Mouse (Mus musculus): ENCODE measurements around the gene Elk4.

Gene Elk4

GRCm38 (mm10) chr1:132014800-132015199 is 7.4 kb downstream of the Elk4 start:
- DNase-seq (ENCODE audit: low read depth, low spot score), result no peak

GRCm38 (mm10) chr1:132016691-132017090 is 9.3 kb downstream of the Elk4 start:
- DNase-seq (ENCODE audit: low read depth, low spot score), result no peak

- no peak for DNase-seq (ENCODE audit: low read depth, low spot score)
Measured at GRCm38 (mm10) chr1:132019876-132020275, 12.5 kb downstream of the Elk4 start.

GRCm38 (mm10) chr1:132022107-132022506 is 14.7 kb downstream of the Elk4 start:
- DNase-seq (ENCODE audit: low read depth, low spot score), result no peak

- DNase-seq (ENCODE audit: low read depth, low spot score), result no peak
Measured at GRCm38 (mm10) chr1:132026925-132027646, 19.7 kb downstream of the Elk4 start.

DNA sequence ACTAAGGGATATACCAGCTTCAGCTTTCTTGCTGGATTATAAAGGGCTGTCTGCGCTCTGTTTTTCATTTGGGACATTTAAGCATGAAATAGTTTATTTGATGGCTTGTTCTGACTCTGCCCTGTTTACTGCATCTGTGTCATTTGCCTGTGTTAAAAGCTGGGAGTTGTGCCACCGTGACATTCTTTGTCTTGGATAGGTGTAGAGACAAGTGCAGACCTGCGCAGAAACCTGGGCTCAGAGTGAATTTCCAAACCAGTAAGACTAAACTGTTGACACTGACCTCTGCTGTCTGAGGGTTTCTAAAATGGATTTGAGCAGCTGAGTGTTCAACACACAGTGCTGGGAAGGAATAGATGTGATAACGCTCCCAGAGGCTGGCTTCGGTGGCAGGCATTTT is 20.6 kb downstream of the Elk4 start:
- DNase-seq (ENCODE audit: low read depth, low spot score), result no peak

- no peak for DNase-seq (ENCODE audit: low read depth, low spot score)
Measured at GRCm38 (mm10) chr1:132028413-132028812, 21.0 kb downstream of the Elk4 start.

DNA sequence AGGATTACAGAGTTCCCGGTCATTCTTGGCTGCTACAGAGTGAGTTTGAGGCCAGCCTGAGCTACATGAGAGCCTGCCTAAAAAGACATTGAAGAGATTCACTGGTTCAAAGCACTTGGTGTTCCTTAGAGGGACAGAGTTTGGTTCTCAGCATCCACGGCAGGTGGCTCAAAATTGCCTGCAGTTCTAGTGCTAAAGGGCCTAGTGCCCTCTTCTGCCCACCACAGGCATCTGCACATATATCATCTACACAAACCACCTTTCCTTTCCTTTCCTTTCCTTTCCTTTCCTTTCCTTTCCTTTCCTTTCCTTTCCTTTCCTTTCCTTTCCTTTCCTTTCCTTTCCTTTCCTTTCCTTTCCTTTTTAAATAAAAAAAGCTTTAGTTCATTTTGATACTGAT is 23.2 kb downstream of the Elk4 start:
- DNase-seq (ENCODE audit: low read depth, low spot score), result no peak

DNA sequence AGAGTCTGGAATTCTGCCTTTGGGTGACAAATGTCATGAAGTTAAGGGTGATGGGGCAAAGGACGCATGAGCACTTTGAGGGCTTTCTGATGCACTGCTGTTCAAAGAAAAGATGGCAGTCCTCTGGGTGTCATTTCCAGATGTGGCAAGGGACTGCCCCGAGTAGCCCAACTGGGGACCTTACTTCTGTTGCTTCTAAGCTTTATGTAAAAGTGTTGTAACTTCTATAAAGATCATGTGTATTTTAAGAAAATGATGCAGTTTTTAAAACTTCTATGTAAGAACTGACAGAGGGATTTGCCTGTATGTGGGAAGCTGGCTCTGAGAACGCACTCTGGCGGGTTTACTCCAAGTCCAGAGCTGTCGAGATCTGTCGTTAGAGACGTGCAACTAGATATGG is 24.8 kb downstream of the Elk4 start:
- DNase-seq (ENCODE audit: low read depth, low spot score), result no peak

GRCm38 (mm10) chr1:132037746-132038145 is 30.3 kb downstream of the Elk4 start:
- DNase-seq (ENCODE audit: low read depth, low spot score), result no peak

DNA sequence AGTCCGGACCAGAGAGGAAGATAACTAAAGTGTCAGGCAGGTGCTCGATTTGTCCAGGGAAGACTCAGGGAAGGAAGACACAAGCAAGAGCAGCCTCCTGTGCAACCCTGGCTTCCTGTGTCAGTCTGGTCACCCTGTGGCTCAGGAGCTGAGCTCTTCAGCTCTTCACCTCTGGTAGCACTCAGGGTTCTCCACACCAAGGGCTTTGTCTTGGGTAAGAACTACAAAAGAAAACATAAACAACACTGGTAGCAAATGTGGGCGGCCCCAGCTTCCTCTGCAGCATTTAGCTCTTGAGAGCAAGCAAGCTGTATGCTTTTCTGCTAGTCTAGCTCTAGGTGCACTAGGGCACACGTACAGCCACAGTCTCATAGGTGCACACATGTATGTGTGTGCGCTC is 31.3 kb downstream of the Elk4 start:
- no peak for DNase-seq (ENCODE audit: low read depth, low spot score)

DNA sequence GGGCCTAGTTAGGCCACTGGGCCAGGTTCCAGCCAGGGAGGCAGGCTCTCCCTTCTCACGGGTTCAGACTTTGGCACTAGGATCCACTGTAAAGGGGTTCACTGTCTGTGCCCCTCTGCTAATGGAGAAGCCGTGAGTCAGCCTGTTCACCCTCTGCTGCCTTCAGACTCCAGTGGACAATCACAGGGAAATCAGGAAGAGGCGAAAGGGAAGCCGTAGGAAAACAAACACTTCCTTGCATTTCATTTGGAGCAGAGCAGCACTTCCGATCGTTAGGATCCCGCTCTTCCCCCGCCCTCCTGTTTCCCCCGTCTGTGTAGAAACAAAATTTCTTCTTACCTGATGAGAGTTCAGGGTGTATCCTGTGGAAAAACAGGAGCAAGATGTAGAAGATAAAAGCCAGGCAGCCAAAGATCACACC is 32.8 kb downstream of the Elk4 start:
- DNase-seq (ENCODE audit: low read depth, low spot score), result no peak

DNA sequence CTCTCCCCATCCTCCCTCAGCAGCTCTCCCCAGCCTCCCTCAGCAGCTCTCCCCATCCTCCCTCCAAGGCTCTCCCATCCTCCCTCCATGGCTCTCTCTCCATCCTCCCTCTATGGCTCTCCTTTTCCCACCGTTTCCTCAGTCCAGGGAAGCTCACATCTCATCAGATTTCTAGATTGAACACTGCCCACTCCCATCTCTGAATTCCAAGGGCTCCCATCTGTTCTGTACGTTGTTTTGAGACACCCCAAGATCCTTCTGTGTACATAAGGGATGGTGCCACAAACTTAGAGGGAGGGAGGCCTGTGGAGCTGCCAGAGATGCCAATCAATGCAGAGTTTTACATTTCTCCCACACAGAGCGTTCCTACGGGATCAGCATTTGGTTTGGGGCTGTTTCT is 36.4 kb downstream of the Elk4 start:
- DNase-seq (ENCODE audit: low read depth, low spot score), result no peak

DNA sequence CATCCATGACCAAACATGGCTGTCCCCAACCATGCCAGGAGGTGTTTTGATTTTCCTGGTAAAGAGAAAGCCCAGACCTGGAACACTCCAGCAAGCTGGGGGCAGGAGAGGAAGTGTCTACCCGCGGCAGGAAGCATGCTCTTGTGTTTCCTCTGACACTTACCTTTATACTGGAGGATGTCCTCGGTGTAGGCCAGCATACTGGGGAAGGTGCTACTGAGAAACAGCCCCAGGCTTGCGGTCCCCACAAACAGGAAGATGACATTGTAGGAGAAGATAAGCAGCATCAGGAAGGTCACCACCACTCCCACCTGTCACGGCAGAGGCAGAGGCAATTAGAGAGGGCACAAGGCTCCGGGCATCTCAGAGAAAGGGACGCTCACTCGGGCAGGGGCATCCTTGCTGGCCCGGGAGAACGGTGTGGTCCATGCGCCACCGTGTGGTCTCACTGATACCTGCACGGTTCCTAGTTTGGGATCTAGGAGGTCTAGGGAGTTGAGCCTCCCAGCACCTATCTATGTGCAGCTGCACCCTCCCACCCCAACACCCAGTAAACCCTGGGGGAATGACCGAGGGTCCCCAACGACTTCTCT is 38.8 kb downstream of the Elk4 start:
- DNase-seq (ENCODE audit: low read depth, low spot score), result peak; percentile 59

DNA sequence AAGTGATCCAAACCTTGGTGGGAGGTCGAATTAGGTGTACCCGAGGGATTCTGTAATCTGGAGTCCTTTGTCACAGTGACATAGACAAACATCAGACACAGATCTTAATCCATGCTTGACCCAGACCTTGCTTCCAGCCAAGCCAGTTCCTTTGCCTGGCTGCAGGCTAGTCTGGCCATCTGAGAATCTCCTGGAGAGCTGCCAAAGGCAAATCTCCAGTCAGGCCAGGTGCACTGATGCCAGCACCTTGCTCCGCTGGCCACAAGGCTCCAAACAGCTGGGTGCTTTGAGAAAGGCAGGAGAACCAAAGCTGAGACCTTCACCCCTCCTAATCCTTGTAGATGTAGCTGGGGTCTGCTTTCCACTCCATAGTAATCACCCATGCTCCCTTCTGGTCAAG is 44.3 kb downstream of the Elk4 start:
- no peak for DNase-seq (ENCODE audit: low read depth, low spot score)

DNA sequence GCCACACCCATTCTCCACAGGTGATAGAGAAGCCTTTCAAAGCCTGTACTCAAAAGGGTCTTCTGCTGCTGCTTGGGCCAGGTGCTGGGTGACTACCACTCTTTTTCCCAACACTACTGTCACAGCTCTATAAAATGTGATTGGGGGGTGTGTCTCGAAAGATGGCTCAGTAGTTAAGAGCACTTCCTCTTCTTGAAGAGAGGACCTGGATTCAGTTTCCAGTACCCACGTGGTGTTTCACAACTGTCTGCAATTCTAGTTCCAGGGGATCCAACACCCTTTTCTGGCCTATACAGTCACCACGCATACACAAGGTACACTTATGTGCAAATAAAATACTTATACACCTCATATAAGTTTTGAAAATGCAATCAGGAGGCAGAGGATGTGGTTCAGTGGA is 47.0 kb downstream of the Elk4 start:
- DNase-seq (ENCODE audit: low read depth, low spot score), result no peak

- no peak for DNase-seq (ENCODE audit: low read depth, low spot score)
Measured at GRCm38 (mm10) chr1:132055054-132055664, 47.8 kb downstream of the Elk4 start.

DNA sequence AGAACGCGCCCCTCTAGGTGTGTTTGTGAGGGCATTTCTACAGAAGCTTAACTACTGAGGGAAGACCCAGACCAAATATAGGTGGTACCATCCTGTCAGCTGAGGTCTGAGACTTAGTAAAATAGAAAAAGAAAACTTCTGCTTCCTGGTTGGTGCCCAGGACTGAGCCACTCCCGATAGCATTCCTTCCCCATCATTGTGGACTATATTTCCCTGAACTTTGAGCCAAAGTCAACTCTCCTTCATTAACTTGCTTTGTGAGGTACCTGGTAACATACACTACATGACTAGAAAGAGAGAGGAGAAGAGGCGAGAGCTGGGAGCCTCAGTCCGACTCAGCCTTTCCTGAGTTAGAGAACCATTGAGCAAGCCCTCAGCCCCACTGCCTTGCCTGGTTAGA is 51.2 kb downstream of the Elk4 start:
- DNase-seq (ENCODE audit: low read depth, low spot score), result no peak

GRCm38 (mm10) chr1:132060036-132060769 is 52.8 kb downstream of the Elk4 start:
- DNase-seq (ENCODE audit: low read depth, low spot score), result no peak

DNA sequence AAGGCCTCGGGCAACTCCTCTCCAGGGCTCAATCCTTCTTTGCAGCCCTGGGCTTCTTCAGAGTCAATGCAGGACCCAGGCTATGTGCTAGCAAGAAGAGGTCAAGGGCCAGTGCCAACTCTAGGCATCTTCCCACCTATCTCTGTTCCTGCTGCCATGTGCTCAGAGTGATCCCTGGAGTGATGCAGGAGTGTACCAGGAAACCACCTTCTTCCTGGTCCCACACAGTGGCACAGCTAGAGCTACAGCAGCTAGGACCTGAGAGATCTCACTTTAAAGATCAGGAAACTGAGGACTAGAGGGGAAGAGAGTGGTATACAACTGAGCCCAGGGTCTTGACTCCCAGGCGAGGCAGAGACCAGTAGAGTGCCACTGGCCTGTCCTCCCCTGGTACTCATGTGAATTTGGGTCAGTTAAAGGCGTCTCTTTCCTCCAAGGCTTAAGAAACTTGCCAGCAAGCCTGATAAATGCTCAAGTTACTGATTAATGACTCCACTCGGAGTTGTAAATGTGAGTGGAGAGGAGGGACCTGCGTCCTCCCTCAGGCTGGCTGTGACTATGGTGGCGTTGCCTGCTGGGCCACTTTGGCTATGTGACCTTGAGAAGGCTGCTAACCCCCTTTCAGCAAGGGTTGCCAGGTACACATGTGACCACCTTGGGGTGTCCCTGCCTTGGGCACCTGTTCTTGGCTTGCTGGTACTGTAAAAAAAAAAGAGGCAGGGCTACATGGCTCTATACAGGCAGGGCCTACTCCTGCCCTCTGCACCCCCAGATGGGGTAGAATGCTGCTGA is 54.5 kb downstream of the Elk4 start:
- DNase-seq (ENCODE audit: low read depth, low spot score), result no peak

DNA sequence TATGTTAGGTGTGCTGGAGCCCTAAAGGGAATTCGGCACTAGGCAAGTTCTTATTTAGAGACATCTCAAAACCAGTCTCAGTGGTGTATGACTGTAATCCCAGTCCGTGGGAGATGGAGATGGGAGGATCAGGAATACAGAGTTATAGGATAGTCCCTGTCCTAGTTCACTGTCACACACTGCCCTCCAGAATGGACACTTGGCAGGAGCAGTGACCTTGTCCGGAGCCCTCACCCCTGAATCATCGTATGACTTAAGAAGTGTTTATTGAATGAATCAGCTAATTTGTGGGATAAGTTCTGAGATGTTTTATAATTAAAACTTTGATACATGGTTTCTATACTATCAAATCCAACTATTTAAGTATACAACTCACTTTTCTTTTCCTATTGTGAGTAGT is 55.7 kb downstream of the Elk4 start:
- DNase-seq (ENCODE audit: low read depth, low spot score), result no peak

GRCm38 (mm10) chr1:132065001-132065400 is 57.6 kb downstream of the Elk4 start:
- DNase-seq (ENCODE audit: low read depth, low spot score), result no peak
